Mouse (Mus musculus) brain, embryonic 14.5 days (tissue): ENCODE measurements around the gene Pld4.

ENCODE experiments used
- CTCF ChIP-seq: fragments of 200-500 bp; IDR thresholded peaks from 2 replicates; pipeline ENCODE4 v1.5.1; 2012; ENCODE audit warnings: inconsistent platforms, mild to moderate bottlenecking, moderate library complexity, borderline replicate concordance; ENCODE audit not compliant: insufficient read depth, insufficient read length; ENCODE audit errors: extremely low read depth
- POLR2A ChIP-seq: fragments of 200-500 bp; IDR thresholded peaks from 2 replicates; pipeline ENCODE4 v1.6.1; 2012; ENCODE audit warnings: mild to moderate bottlenecking, inconsistent platforms, borderline replicate concordance; ENCODE audit not compliant: poor library complexity, insufficient read depth, insufficient read length, severe bottlenecking; ENCODE audit errors: extremely low read depth

GRCm38 (mm10) chr12:112816294-112816693 lies 55.8 kb downstream of the Pld4 start:
- peak; percentile 85 for TF ChIP-seq CTCF
- TF ChIP-seq POLR2A, result no peak
